Mouse (Mus musculus) CH12.LX (cell line): Measurements from ENCODE around the gene Kpna4. TPM values are rescaled to one million over a fixed set of nuclear protein-coding genes. Genes with fewer than 3 reads are reported as not detected.

Experiments
- DNase-seq: peaks from one replicate; pipeline ENCODE4 v3.0.0-alpha.2; 2013; ENCODE audit errors: extremely low read depth
- H3K27ac ChIP-seq: 2 replicates; pipeline ENCODE4 v1.5.1; 2012; ENCODE audit warnings: low read depth, mild to moderate bottlenecking, control low read depth, moderate library complexity; ENCODE audit not compliant: insufficient read depth
- H3K27me3 ChIP-seq: replicated peaks from 2 replicates; pipeline ENCODE3; 2012; ENCODE audit warnings: inconsistent platforms
- H3K36me3 ChIP-seq, 2 experiments: replicated peaks in 1 of 2; 2 replicates each; pipeline versions ENCODE3 to v1.6.1; 2012; ENCODE audit warnings: inconsistent platforms in 1 of 2, low read length in 1 of 2, mild to moderate bottlenecking in 1 of 2, mixed read lengths in 1 of 2, moderate library complexity in 1 of 2; ENCODE audit not compliant: control insufficient read depth in 1 of 2, insufficient read depth in 1 of 2
- H3K4me1 ChIP-seq, 2 experiments: 2 replicates each; pipeline ENCODE4 v1.6.1; 2012; ENCODE audit warnings: inconsistent platforms in 1 of 2, moderate library complexity in 1 of 2; ENCODE audit not compliant: insufficient read depth in 2 of 2, control insufficient read depth in 1 of 2
- H3K4me2 ChIP-seq: 2 replicates; pipeline ENCODE4 v1.6.1; 2012; ENCODE audit warnings: low read depth, mild to moderate bottlenecking, control low read depth; ENCODE audit not compliant: poor library complexity, insufficient read depth, severe bottlenecking
- H3K4me3 ChIP-seq, 3 experiments: fragments of 150-350 bp in 1 of 3; sonication (generic) in 1 of 3; replicated peaks in 1 of 3; 2 replicates each; pipeline versions ENCODE3 to v1.5.1; 2011 to 2012; ENCODE audit warnings: low read depth in 2 of 3, low read length in 2 of 3, mild to moderate bottlenecking in 2 of 3, moderate library complexity in 2 of 3, control low read depth in 1 of 3, improper control_type of control experiment in 1 of 3, inconsistent platforms in 1 of 3, mixed read lengths in 1 of 3; ENCODE audit not compliant: poor library complexity in 1 of 3
- H3K79me2 ChIP-seq: replicated peaks from 2 replicates; pipeline ENCODE4 v1.6.1; 2012; ENCODE audit warnings: mild to moderate bottlenecking, moderate library complexity; ENCODE audit not compliant: control insufficient read depth, poor library complexity, insufficient read depth, severe bottlenecking; ENCODE audit errors: extremely low read depth
- H3K9ac ChIP-seq: 2 replicates; pipeline ENCODE4 v1.6.1; 2012; ENCODE audit warnings: low read depth, mild to moderate bottlenecking, control low read depth, moderate library complexity; ENCODE audit not compliant: insufficient read depth
- H3K9me3 ChIP-seq: replicated peaks from 2 replicates; pipeline ENCODE3; 2012; ENCODE audit warnings: low read length, inconsistent platforms, mixed read lengths
- BHLHE40 ChIP-seq: IDR thresholded peaks from 2 replicates; pipeline ENCODE4 v1.6.1; 2011; ENCODE audit warnings: mild to moderate bottlenecking, low read depth, low read length, improper control_type of control experiment
- CHD1 ChIP-seq: IDR thresholded peaks from 2 replicates; pipeline ENCODE4 v1.6.1; 2012; ENCODE audit warnings: low read depth, low read length, improper control_type of control experiment, inconsistent platforms
- CHD2 ChIP-seq: IDR thresholded peaks from 2 replicates; pipeline ENCODE4 v1.6.1; 2011; ENCODE audit warnings: low read length, improper control_type of control experiment
- ELF1 ChIP-seq: IDR thresholded peaks from 2 replicates; pipeline ENCODE4 v1.6.1; 2014; ENCODE audit warnings: low read depth, mild to moderate bottlenecking, inconsistent platforms, low read length, improper control_type of control experiment
- EP300 ChIP-seq: IDR thresholded peaks from 2 replicates; pipeline ENCODE4 v1.6.1; 2011; ENCODE audit warnings: low read length, improper control_type of control experiment
- ETS1 ChIP-seq: conservative IDR thresholded peaks from 2 replicates; pipeline ENCODE4 v1.6.1; 2012; ENCODE audit warnings: low read depth, mild to moderate bottlenecking, inconsistent platforms, low read length, improper control_type of control experiment, moderate library complexity
- GABPA ChIP-seq: IDR thresholded peaks from 2 replicates; pipeline ENCODE4 v1.6.1; 2012; ENCODE audit warnings: low read depth, low read length, improper control_type of control experiment, inconsistent platforms; ENCODE audit not compliant: insufficient replicate concordance
- HCFC1 ChIP-seq: IDR thresholded peaks from 2 replicates; pipeline ENCODE4 v1.6.1; 2012; ENCODE audit warnings: low read depth, mild to moderate bottlenecking, inconsistent platforms, low read length, improper control_type of control experiment
- IRF4 ChIP-seq: IDR thresholded peaks from 2 replicates; pipeline ENCODE4 v1.6.1; 2014; ENCODE audit warnings: low read depth, mild to moderate bottlenecking, inconsistent platforms, low read length, improper control_type of control experiment
- JUN ChIP-seq: IDR thresholded peaks from 2 replicates; pipeline ENCODE4 v1.6.1; 2011; ENCODE audit warnings: low read depth, mild to moderate bottlenecking, low read length, improper control_type of control experiment, moderate library complexity; ENCODE audit not compliant: insufficient read depth
- JUND ChIP-seq: conservative IDR thresholded peaks from 2 replicates; pipeline ENCODE4 v1.6.1; 2011; ENCODE audit warnings: low read depth, low read length, improper control_type of control experiment
- MAZ ChIP-seq: IDR thresholded peaks from 2 replicates; pipeline ENCODE4 v1.6.1; 2012; ENCODE audit warnings: low read depth, mild to moderate bottlenecking, inconsistent platforms, low read length, improper control_type of control experiment, moderate library complexity
- MEF2A ChIP-seq: IDR thresholded peaks from 2 replicates; pipeline ENCODE4 v1.6.1; 2014; ENCODE audit warnings: low read depth, mild to moderate bottlenecking, inconsistent platforms, low read length, improper control_type of control experiment, borderline replicate concordance
- MXI1 ChIP-seq: IDR thresholded peaks from 2 replicates; pipeline ENCODE4 v1.6.1; 2011; ENCODE audit warnings: mild to moderate bottlenecking, low read depth, low read length, improper control_type of control experiment
- MYC ChIP-seq: IDR thresholded peaks from 2 replicates; pipeline ENCODE4 v1.6.1; 2011; ENCODE audit warnings: low read depth, mild to moderate bottlenecking, improper control_type of control experiment, low read length
- NELFE ChIP-seq: IDR thresholded peaks from 2 replicates; pipeline ENCODE4 v1.6.1; 2011; ENCODE audit warnings: low read depth, low read length, improper control_type of control experiment
- RCOR1 ChIP-seq: conservative IDR thresholded peaks from 2 replicates; pipeline ENCODE4 v1.6.1; 2012; ENCODE audit warnings: low read depth, mild to moderate bottlenecking, inconsistent platforms, low read length, improper control_type of control experiment
- SIN3A ChIP-seq: IDR thresholded peaks from 2 replicates; pipeline ENCODE4 v1.6.1; 2012; ENCODE audit warnings: low read length, improper control_type of control experiment, inconsistent platforms
- SMC3 ChIP-seq: IDR thresholded peaks from 2 replicates; pipeline ENCODE4 v1.6.1; 2011; ENCODE audit warnings: low read depth, low read length, improper control_type of control experiment
- TBP ChIP-seq: conservative IDR thresholded peaks from 2 replicates; pipeline ENCODE4 v1.6.1; 2011; ENCODE audit warnings: low read depth, low read length, improper control_type of control experiment
- TCF12 ChIP-seq: IDR thresholded peaks from 2 replicates; pipeline ENCODE4 v1.6.1; 2014; ENCODE audit warnings: low read depth, mild to moderate bottlenecking, inconsistent platforms, low read length, improper control_type of control experiment
- USF1 ChIP-seq: IDR thresholded peaks from 2 replicates; pipeline ENCODE4 v1.6.1; 2014; ENCODE audit warnings: low read depth, mild to moderate bottlenecking, inconsistent platforms, low read length, improper control_type of control experiment
- USF2 ChIP-seq: conservative IDR thresholded peaks from 2 replicates; pipeline ENCODE4 v1.6.1; 2011; ENCODE audit warnings: low read depth, low read length, improper control_type of control experiment
- ZMIZ1 ChIP-seq: IDR thresholded peaks from 2 replicates; pipeline ENCODE4 v1.6.1; 2012; ENCODE audit warnings: low read depth, mild to moderate bottlenecking, inconsistent platforms, low read length, improper control_type of control experiment
- dilution Hi-C: fragments of 300-500 bp; cut with MboI; formaldehyde crosslinking; loops from 2 replicates; pipeline ENCODE4 v1.14.3; 2020; ENCODE audit warnings: low sequenced_read_pairs; ENCODE audit not compliant: extremely low pct_unique_long_range_greater_than_20kb, extremely low pct_ligation_motif_present
- in situ Hi-C: fragments of 300-500 bp; cut with MboI; formaldehyde crosslinking; loops from 3 replicates; pipeline ENCODE4 v1.14.3; 2019; ENCODE audit warnings: low sequenced_read_pairs, low pct_ligation_motif_present, low pct_unique_long_range_greater_than_20kb, mixed read lengths
- polyA plus RNA-seq: library from polyadenylated mRNA; unstranded; fragments of >175 nt; gene quantifications from 2 replicates; pipeline ENCODE4 v1.2.1, GENCODE M21; 2012; ENCODE audit warnings: low read depth; ENCODE audit not compliant: insufficient read length
- total RNA-seq, 2 experiments: library from RNA; depleted of rRNA; stranded (reverse); fragments of 300-350 nt in 1 of 2; fragments of >200 nt in 1 of 2; gene quantifications; 2 replicates each; pipeline ENCODE4 v1.2.3; 2012 to 2014

Gene Kpna4
- total and polyA plus RNA-seq, 3 experiments, result 16.9 to 54.0 (median 25.7) TPM

DNA sequence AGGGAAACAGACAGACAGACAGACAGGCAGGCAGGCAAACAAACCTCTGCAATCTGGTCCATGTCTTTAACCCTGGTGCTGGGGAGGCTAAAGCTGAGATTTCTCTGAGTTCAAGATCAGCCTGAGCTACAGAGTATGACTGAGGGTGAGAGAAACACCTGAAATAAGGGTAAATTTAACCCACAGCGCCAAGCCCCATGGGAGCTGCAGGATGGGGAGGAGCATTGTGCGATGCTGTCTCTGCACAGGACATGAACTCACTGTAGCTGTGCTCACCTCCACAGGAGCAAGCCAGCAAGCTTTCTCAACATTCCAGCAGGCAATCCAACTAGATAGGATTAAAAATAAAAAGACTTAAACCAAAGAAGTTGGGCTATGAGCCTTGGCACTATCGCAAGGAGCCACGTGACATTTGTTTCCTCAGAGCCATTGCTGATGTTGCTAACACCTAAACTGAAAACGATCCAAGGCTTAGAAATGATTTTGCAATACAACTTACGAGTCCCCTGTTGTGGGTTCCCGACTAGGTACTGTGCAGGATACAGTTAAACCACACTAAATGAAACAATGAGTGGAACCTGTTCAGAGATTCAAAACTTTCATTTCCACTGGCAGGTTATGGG lies 15.6 kb upstream of the Kpna4 start:
- Histone ChIP-seq H3K9ac (no peak overlapping the region), H3K79me2 (no peaks in the 10 kb centered on the region), H3K27ac (no peak overlapping the region), H3K27me3 (no peaks in the 10 kb centered on the region), H3K9me3 (peaks cover 3% of the 10 kb centered on the region), H3K4me1 (peaks cover 0 to 21% of the 10 kb centered on the region in 2 experiments; a peak in 2 of 4 replicates), H3K4me3 (no peak overlapping the region), H3K4me2 (peak overlapping the region; percentile 37; the same call in 1 of the 2 replicates), H3K36me3 (peaks cover 0 to 2% of the 10 kb centered on the region in 2 experiments)
- dilution Hi-C loops (no loop called here), in situ Hi-C loops (no loop called here)
- TF ChIP-seq TCF12 (no peak), MXI1 (0 out of 2 replicates have a peak, but pooled peaks have one; percentile 22)
- no peak for DNase-seq

- peaks cover 0 to 30% of the 10 kb centered on the region in 2 experiments; a peak in 2 of 4 replicates for H3K4me1 ChIP-seq
- H3K9me3 ChIP-seq, result peaks cover 3% of the 10 kb centered on the region
- dilution Hi-C loops, result no loop called here
- H3K79me2 ChIP-seq, result no peaks in the 10 kb centered on the region
- no peak for DNase-seq
- H3K27me3 ChIP-seq, result no peaks in the 10 kb centered on the region
- no peak overlapping the region for H3K27ac ChIP-seq
- no peak overlapping the region for H3K4me3 ChIP-seq
- H3K4me2 ChIP-seq, result no peak overlapping the region
- H3K9ac ChIP-seq, result no peak overlapping the region
- TF ChIP-seq CHD2 (no peak), USF1 (no peak), MAZ (no peak), GABPA (no peak), USF2 (no peak), CHD1 (no peak), ETS1 (no peak), RCOR1 (no peak), MYC (no peak), SMC3 (no peak)
- H3K36me3 ChIP-seq, result peaks cover 0 to 2% of the 10 kb centered on the region in 2 experiments
- in situ Hi-C loops, result no loop called here
Measured at GRCm38 (mm10) chr3:69140851-69141250, 13.9 kb upstream of the Kpna4 start.

GRCm38 (mm10) chr3:69136059-69136458 lies 9.1 kb upstream of the Kpna4 start:
- peak overlapping the region in 2 of 3 experiments; percentile 29 to 44 for H3K4me3 ChIP-seq
- in situ Hi-C loops (no loop called here), dilution Hi-C loops (no loop called here)
- no peaks in the 10 kb centered on the region for H3K79me2 ChIP-seq
- peak; percentile 65 for DNase-seq
- H3K9ac ChIP-seq, result peak overlapping the region; percentile 33; the same call in 1 of the 2 replicates
- peaks cover 0 to 2% of the 10 kb centered on the region in 2 experiments for H3K36me3 ChIP-seq
- peaks cover 3% of the 10 kb centered on the region for H3K9me3 ChIP-seq
- H3K27ac ChIP-seq, result no peak overlapping the region
- peaks cover 0 to 29% of the 10 kb centered on the region in 2 experiments; a peak in 2 of 4 replicates for H3K4me1 ChIP-seq
- no peaks in the 10 kb centered on the region for H3K27me3 ChIP-seq
- H3K4me2 ChIP-seq, result peak overlapping the region; percentile 72
- TF ChIP-seq MAZ (no peak), BHLHE40 (peak; percentile 41; the same call in 1 of the 2 replicates), CHD2 (no peak), JUN (peak; percentile 73), MEF2A (0 out of 2 replicates have a peak, but pooled peaks have one; percentile 30), SIN3A (peak; percentile 21; the same call in 1 of the 2 replicates), ZMIZ1 (no peak), CHD1 (no peak; the same call in 1 of the 2 replicates), MXI1 (no peak), RCOR1 (peak; percentile 71), HCFC1 (no peak), JUND (peak; percentile 91), NELFE (no peak), ELF1 (0 out of 2 replicates have a peak, but pooled peaks have one; percentile 11), EP300 (peak; percentile 87), TBP (peak; percentile 61), TCF12 (no peak), IRF4 (peak; percentile 94)
